Mouse (Mus musculus): Measurements from ENCODE around the gene Lhpp. TPM values are rescaled to one million over a fixed set of nuclear protein-coding genes. Genes with fewer than 3 reads are reported as not detected.

Lhpp gene
- polyA plus RNA-seq (2015; fragmentation: Nextera tagmentation; extraction: Ambion mirVana), result 12.7 and 13.5 TPM in 2 replicates

DNA sequence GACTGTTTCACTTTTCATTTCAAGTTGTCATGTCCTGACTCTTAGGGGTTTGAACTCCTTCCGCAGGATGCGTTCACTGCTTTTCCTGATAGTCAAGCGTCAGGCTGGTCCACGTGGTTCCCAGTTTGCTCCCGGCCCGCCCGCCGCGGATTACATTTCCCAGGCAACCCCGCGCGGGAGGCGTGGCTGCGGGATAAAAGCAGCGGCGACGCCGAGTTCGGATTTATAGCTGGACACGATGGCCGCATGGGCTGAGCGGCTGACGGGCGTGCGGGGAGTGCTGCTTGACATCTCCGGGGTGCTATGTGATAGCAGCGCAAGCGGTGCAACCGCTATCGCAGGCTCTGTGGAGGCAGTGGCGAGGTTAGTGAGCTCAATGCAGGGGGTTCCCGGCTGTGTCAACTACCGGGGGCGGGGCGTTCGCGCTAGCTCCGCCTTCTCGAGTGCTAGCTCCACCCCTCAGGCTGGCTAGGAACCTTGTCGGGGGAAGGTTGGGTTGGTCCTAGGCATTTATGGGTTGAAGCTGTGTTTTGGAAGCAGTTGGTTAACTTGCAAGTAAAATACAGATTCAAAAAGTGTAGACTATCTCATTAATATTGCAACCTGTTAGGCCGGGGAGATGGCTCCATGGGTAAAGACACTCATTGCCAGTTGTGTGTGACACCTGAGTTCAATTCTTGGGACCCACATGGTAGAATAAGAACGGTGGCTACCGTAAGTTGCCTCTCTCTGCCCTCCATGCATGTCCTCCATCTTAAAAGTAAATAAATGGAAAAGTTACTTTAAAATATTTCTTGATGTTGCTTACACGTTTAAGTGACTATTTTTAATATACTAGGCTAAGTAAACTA is at the start of gene Lhpp:
Gene Lhpp, plus strand, starts transcription at position 171 of the 851 bp plus-strand sequence.
- H3K4me3 ChIP-seq (replicated peaks; ENCODE audit: low read length), result peak within 1 kb of the TSS; percentile 60
- no peak within 1 kb of the TSS for H3K27ac ChIP-seq (ENCODE audit: low read length)
- 7% methylated on average over 44 of the region's 44 CpGs for WGBS
- peaks cover 4% of the 10 kb centered on the region; the same call in 1 of the 2 replicates for H3K27me3 ChIP-seq (ENCODE audit: control insufficient read depth, insufficient read depth, low read length)
- H3K9ac ChIP-seq (ENCODE audit: low read length), result peak within 1 kb of the TSS; percentile 73
- ATAC-seq (ENCODE audit: insufficient read depth, low FRiP score), result peak; percentile 90
- H3K36me3 ChIP-seq (ENCODE audit: control insufficient read depth, insufficient read depth, low read length), result no peaks in the 10 kb centered on the region
- no peaks in the 10 kb centered on the region for H3K4me1 ChIP-seq (ENCODE audit: control insufficient read depth, insufficient read depth, low read length)
- H3K9me3 ChIP-seq (replicated peaks; ENCODE audit: control insufficient read depth, low read length), result no peaks in the 10 kb centered on the region
- H3K4me2 ChIP-seq (ENCODE audit: low read depth, low read length), result peak within 1 kb of the TSS; percentile 65

DNA sequence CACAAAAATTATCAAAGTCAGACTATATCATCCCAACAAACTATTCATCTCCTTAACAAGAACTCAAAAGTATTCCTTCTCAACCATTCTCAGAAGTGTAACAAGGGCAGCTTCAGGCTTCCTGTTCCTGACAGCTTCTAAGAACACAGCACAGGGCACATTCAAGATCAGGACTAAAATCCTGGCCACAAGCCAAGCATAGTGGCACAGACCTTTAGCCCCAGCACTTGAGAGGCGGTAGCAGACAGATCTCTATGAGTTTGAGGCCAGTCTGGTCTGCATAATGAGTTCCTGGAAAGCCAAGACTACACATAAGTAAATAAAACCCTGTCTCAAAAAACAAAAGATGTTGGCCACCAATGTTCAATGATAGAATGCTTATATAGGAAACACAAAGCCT is 44.6 kb upstream of the Lhpp start:
- 49% methylated on average over 1 of the region's 1 CpGs for WGBS
- no peak overlapping the region for H3K4me3 ChIP-seq (replicated peaks; ENCODE audit: low read length)
- H3K27ac ChIP-seq (ENCODE audit: low read length), result no peak overlapping the region
- peaks cover 24% of the 10 kb centered on the region for H3K36me3 ChIP-seq (ENCODE audit: control insufficient read depth, insufficient read depth, low read length)
- ATAC-seq (ENCODE audit: insufficient read depth, low FRiP score), result no peak
- no peak overlapping the region for H3K9ac ChIP-seq (ENCODE audit: low read length)
- peaks cover 10% of the 10 kb centered on the region; the same call in 1 of the 2 replicates for H3K4me1 ChIP-seq (ENCODE audit: control insufficient read depth, insufficient read depth, low read length)
- H3K27me3 ChIP-seq (ENCODE audit: control insufficient read depth, insufficient read depth, low read length), result no peaks in the 10 kb centered on the region
- H3K4me2 ChIP-seq (ENCODE audit: low read depth, low read length), result no peak overlapping the region
- no peaks in the 10 kb centered on the region for H3K9me3 ChIP-seq (replicated peaks; ENCODE audit: control insufficient read depth, low read length)

DNA sequence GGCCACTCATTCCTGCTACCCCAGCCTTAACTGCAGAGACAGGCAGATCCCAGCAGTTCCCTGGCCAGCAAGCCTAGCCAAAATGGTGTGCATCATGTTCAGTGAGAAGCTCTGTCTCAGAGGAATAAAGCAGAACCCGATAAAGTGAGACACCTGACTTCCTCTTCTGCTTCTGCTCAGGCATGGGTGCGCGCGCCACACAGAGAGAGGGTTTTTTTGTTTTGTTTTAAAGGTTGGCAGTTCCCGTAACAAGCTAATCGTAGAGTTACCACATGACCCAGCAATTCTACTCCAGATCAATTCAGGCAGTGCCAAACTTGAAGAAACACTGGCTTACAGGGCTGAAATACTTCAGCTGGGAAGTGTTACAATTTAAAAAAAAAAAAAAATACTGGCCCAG is 41.6 kb upstream of the Lhpp start:
- Histone ChIP-seq H3K9ac (ENCODE audit: low read length) (no peak overlapping the region), H3K9me3 (replicated peaks; ENCODE audit: control insufficient read depth, low read length) (no peaks in the 10 kb centered on the region), H3K4me1 (ENCODE audit: control insufficient read depth, insufficient read depth, low read length) (peaks cover 24% of the 10 kb centered on the region), H3K27me3 (ENCODE audit: control insufficient read depth, insufficient read depth, low read length) (no peaks in the 10 kb centered on the region), H3K4me2 (ENCODE audit: low read depth, low read length) (no peak overlapping the region), H3K36me3 (ENCODE audit: control insufficient read depth, insufficient read depth, low read length) (0 out of 2 replicates have a peak, but pooled peaks cover 6% of the 10 kb centered on the region), H3K27ac (ENCODE audit: low read length) (no peak overlapping the region), H3K4me3 (replicated peaks; ENCODE audit: low read length) (no peak overlapping the region)
- no peak for ATAC-seq (ENCODE audit: insufficient read depth, low FRiP score)
- 81% methylated on average over 6 of the region's 6 CpGs for WGBS

DNA sequence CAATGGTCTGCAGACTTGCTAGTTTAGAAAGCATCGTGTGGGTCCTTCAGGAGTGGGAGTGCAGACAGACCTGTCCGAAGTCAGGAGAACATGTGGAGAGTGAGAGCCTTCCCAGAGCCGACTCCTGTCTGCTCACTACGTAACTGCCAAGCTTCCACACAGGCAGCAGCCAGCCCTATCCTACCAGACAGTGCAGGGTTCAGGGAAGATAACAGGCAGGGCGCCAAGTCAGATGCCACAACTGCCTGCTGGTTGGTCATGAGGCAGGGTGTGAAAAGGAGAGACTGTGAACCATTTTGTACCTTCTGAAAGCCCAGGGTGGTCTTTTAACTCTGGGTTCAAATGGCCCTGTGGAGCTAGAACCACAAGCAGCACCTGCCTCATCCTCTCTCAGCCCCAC is 40.4 kb upstream of the Lhpp start:
- no peaks in the 10 kb centered on the region for H3K9me3 ChIP-seq (replicated peaks; ENCODE audit: control insufficient read depth, low read length)
- peak; percentile 35; the same call in 1 of the 2 replicates for ATAC-seq (ENCODE audit: insufficient read depth, low FRiP score)
- no peak overlapping the region for H3K27ac ChIP-seq (ENCODE audit: low read length)
- WGBS, result 68% methylated on average over 5 of the region's 5 CpGs
- no peak overlapping the region for H3K4me2 ChIP-seq (ENCODE audit: low read depth, low read length)
- H3K36me3 ChIP-seq (ENCODE audit: control insufficient read depth, insufficient read depth, low read length), result no peaks in the 10 kb centered on the region
- no peak overlapping the region for H3K4me3 ChIP-seq (replicated peaks; ENCODE audit: low read length)
- no peaks in the 10 kb centered on the region for H3K27me3 ChIP-seq (ENCODE audit: control insufficient read depth, insufficient read depth, low read length)
- H3K4me1 ChIP-seq (ENCODE audit: control insufficient read depth, insufficient read depth, low read length), result peaks cover 30% of the 10 kb centered on the region
- 0 out of 2 replicates have a peak overlapping the region, but pooled peaks have one; percentile 2 for H3K9ac ChIP-seq (ENCODE audit: low read length)

DNA sequence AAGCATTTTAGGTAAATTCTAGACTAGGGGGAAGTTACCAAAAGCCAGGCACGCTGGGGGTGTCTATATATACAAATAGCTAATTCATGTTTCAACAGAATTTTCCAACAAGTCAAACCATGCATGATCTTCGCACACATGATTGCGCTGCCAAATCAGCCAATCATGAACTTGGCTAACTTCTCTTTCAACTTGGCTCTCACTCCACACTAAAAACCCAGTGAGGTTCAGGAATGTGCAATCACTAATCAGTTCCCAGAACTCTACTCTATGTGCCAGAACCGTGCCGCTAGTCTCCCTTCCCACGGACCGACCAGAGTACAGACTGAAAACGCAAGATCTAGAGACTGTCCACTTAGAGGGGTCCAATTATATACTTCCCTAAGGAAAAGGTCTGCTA is 39.0 kb upstream of the Lhpp start:
- Histone ChIP-seq H3K4me2 (ENCODE audit: low read depth, low read length) (peak overlapping the region; percentile 39), H3K4me1 (ENCODE audit: control insufficient read depth, insufficient read depth, low read length) (peaks cover 30% of the 10 kb centered on the region), H3K36me3 (ENCODE audit: control insufficient read depth, insufficient read depth, low read length) (no peaks in the 10 kb centered on the region), H3K27me3 (ENCODE audit: control insufficient read depth, insufficient read depth, low read length) (no peaks in the 10 kb centered on the region), H3K4me3 (replicated peaks; ENCODE audit: low read length) (no peak overlapping the region; the same call in 1 of the 2 replicates), H3K9me3 (replicated peaks; ENCODE audit: control insufficient read depth, low read length) (no peaks in the 10 kb centered on the region), H3K27ac (ENCODE audit: low read length) (peak overlapping the region; percentile 36; the same call in 1 of the 2 replicates), H3K9ac (ENCODE audit: low read length) (no peak overlapping the region)
- 58% methylated on average over 8 of the region's 8 CpGs for WGBS
- no peak for ATAC-seq (ENCODE audit: insufficient read depth, low FRiP score)

DNA sequence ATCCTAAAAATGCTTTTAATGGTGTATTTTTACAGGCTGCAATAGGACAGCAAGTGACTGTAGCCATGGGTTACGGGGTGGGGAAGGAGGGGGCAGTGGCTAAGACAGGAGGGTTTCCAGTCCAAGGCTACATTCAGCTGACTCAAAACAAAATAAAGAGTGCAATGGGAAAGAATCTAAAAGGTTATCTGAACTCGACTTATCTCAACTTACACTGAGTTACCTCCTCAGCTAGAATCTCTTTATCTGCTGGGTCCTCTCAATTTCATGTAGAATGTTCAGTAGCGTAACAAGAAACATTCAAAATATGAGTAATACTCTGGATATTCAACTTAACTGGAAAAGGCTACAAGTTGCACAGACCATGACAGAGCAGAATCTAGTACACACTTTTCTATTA is 37.7 kb upstream of the Lhpp start:
- no peak overlapping the region for H3K9ac ChIP-seq (ENCODE audit: low read length)
- H3K27me3 ChIP-seq (ENCODE audit: control insufficient read depth, insufficient read depth, low read length), result no peaks in the 10 kb centered on the region
- no peaks in the 10 kb centered on the region for H3K9me3 ChIP-seq (replicated peaks; ENCODE audit: control insufficient read depth, low read length)
- no peak for ATAC-seq (ENCODE audit: insufficient read depth, low FRiP score)
- H3K27ac ChIP-seq (ENCODE audit: low read length), result no peak overlapping the region
- H3K4me1 ChIP-seq (ENCODE audit: control insufficient read depth, insufficient read depth, low read length), result peaks cover 30% of the 10 kb centered on the region
- H3K36me3 ChIP-seq (ENCODE audit: control insufficient read depth, insufficient read depth, low read length), result no peaks in the 10 kb centered on the region
- H3K4me2 ChIP-seq (ENCODE audit: low read depth, low read length), result 0 out of 2 replicates have a peak overlapping the region, but pooled peaks have one; percentile 35
- 66% methylated on average over 3 of the region's 3 CpGs for WGBS
- H3K4me3 ChIP-seq (replicated peaks; ENCODE audit: low read length), result no peak overlapping the region

DNA sequence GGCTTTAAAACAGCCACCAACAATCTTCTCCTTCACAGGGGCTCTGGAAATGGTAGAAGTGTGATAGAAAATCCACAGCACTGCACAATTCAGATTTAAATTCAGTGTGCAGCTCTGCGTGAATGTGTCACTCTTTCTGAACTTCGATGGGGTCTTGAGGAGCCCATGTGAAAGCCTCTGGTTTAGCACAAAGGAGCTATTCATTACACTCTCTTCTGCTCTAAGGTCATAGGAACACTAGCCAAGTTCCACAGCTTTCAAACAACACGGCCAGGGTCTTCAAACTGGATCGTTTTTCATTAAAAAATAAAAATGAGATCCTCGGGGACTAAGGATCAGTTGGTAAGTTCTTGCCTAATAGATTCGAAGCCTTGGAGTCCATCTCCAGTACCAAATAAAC is 37.2 kb upstream of the Lhpp start:
- H3K4me1 ChIP-seq (ENCODE audit: control insufficient read depth, insufficient read depth, low read length), result peaks cover 30% of the 10 kb centered on the region
- H3K36me3 ChIP-seq (ENCODE audit: control insufficient read depth, insufficient read depth, low read length), result no peaks in the 10 kb centered on the region
- no peaks in the 10 kb centered on the region for H3K27me3 ChIP-seq (ENCODE audit: control insufficient read depth, insufficient read depth, low read length)
- H3K9ac ChIP-seq (ENCODE audit: low read length), result no peak overlapping the region
- no peak for ATAC-seq (ENCODE audit: insufficient read depth, low FRiP score)
- no peak overlapping the region for H3K4me2 ChIP-seq (ENCODE audit: low read depth, low read length)
- no peak overlapping the region for H3K27ac ChIP-seq (ENCODE audit: low read length)
- H3K4me3 ChIP-seq (replicated peaks; ENCODE audit: low read length), result no peak overlapping the region
- 67% methylated on average over 6 of the region's 6 CpGs for WGBS
- H3K9me3 ChIP-seq (replicated peaks; ENCODE audit: control insufficient read depth, low read length), result no peaks in the 10 kb centered on the region

DNA sequence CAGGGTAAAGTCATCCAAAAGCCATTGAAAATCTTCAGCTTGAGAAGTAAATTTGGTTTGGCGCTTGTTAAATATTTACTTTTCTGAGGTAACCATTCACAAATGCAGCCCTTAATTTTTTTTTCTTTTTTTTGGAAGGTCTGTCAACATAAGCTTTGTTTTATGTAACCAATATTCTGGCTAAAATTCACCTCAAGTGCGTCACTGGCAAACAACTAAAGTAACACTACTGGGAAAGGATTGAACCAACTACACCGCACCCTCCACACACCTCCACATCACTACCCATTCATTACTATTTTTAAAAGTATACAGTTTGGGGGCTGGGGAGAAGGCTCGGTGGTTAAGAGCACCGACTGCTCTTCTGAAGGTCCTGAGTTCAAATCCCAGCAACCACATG is 35.8 kb upstream of the Lhpp start:
- no peaks in the 10 kb centered on the region for H3K36me3 ChIP-seq (ENCODE audit: control insufficient read depth, insufficient read depth, low read length)
- ATAC-seq (ENCODE audit: insufficient read depth, low FRiP score), result no peak
- H3K4me2 ChIP-seq (ENCODE audit: low read depth, low read length), result peak overlapping the region; percentile 4; the same call in 1 of the 2 replicates
- no peak overlapping the region for H3K27ac ChIP-seq (ENCODE audit: low read length)
- H3K4me3 ChIP-seq (replicated peaks; ENCODE audit: low read length), result peak overlapping the region; percentile 9; the same call in 1 of the 2 replicates
- 42% methylated on average over 5 of the region's 5 CpGs for WGBS
- peaks cover 23% of the 10 kb centered on the region for H3K4me1 ChIP-seq (ENCODE audit: control insufficient read depth, insufficient read depth, low read length)
- no peaks in the 10 kb centered on the region for H3K27me3 ChIP-seq (ENCODE audit: control insufficient read depth, insufficient read depth, low read length)
- H3K9me3 ChIP-seq (replicated peaks; ENCODE audit: control insufficient read depth, low read length), result no peaks in the 10 kb centered on the region
- H3K9ac ChIP-seq (ENCODE audit: low read length), result no peak overlapping the region

DNA sequence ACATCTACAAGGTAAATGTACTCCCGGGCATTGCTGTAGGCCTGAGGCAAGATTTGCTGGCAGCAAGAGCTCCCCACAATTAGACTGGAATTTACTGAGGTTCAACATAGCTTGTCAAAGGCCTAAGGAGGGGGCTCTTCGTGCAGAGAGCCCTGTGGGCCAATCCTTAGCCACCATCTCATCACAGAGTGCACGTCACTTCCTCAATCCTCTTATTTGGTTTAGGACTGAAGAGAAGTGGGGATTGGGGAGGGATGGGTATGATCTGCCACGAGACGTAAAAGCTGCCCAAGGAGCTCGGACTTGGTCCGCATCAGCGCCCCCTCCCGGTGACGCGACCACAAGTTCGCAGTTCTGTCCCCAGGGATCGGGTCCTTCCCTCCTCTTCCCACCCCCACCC is 34.8 kb upstream of the Lhpp start:
- Histone ChIP-seq H3K27ac (ENCODE audit: low read length) (peak overlapping the region; percentile 97), H3K9me3 (replicated peaks; ENCODE audit: control insufficient read depth, low read length) (no peaks in the 10 kb centered on the region), H3K4me3 (replicated peaks; ENCODE audit: low read length) (peak overlapping the region; percentile 72), H3K9ac (ENCODE audit: low read length) (peak overlapping the region; percentile 84), H3K27me3 (ENCODE audit: control insufficient read depth, insufficient read depth, low read length) (no peaks in the 10 kb centered on the region), H3K4me2 (ENCODE audit: low read depth, low read length) (peak overlapping the region; percentile 67), H3K36me3 (ENCODE audit: control insufficient read depth, insufficient read depth, low read length) (no peaks in the 10 kb centered on the region), H3K4me1 (ENCODE audit: control insufficient read depth, insufficient read depth, low read length) (peaks cover 20% of the 10 kb centered on the region)
- ATAC-seq (ENCODE audit: insufficient read depth, low FRiP score), result peak; percentile 86
- WGBS, result 0% methylated on average over 13 of the region's 13 CpGs

Measured in stomach, embryonic 16.5 days (tissue).